Mouse (Mus musculus) midbrain, embryonic 14.5 days (tissue): ENCODE measurements at regions not wholly inside any gene's neighbourhood (a gene's known extent, or its start where the extent isn't known, plus 50 kb on each side); places are given as distances from the start of the nearest gene placed in this dataset.

Experiments used
- ATAC-seq: fragments of 200-750 bp; cut with Nextera tagmentation; 2 replicates; pipeline ENCODE4 v1.8.0; 2017; ENCODE audit warnings: moderate number of reproducible peaks, moderate library complexity; ENCODE audit not compliant: low FRiP score, low TSS enrichment
- DNase-seq: peaks from one replicate; pipeline ENCODE4 v3.0.0-alpha.2; 2015
- H3K27ac ChIP-seq: fragments of 300-500 bp; sonication (generic); replicated peaks from 2 replicates; pipeline ENCODE4 v1.5.1; 2014; ENCODE audit warnings: mild to moderate bottlenecking, low read depth, low read length, moderate library complexity
- H3K27me3 ChIP-seq: fragments of 300-500 bp; sonication (generic); 2 replicates; pipeline ENCODE4 v1.6.1; 2014; ENCODE audit warnings: low read length, control low read depth, mixed read lengths; ENCODE audit not compliant: control insufficient read depth, insufficient read depth
- H3K36me3 ChIP-seq: fragments of 300-500 bp; sonication (generic); 2 replicates; pipeline ENCODE4 v1.6.1; 2014; ENCODE audit warnings: low read length, control low read depth; ENCODE audit not compliant: control insufficient read depth, insufficient read depth
- H3K4me1 ChIP-seq: fragments of 300-500 bp; sonication (generic); 2 replicates; pipeline ENCODE4 v1.6.1; 2014; ENCODE audit warnings: mild to moderate bottlenecking, antibody characterized with exemption, low read length, control low read depth; ENCODE audit not compliant: control insufficient read depth, insufficient read depth
- H3K4me2 ChIP-seq: fragments of 300-500 bp; sonication (generic); 2 replicates; pipeline ENCODE4 v1.6.1; 2014; ENCODE audit warnings: mild to moderate bottlenecking, low read length, moderate library complexity
- H3K4me3 ChIP-seq: fragments of 300-500 bp; sonication (generic); replicated peaks from 2 replicates; pipeline ENCODE4 v1.5.1; 2014; ENCODE audit warnings: low read depth, low read length
- H3K9ac ChIP-seq: fragments of 300-500 bp; sonication (generic); replicated peaks from 2 replicates; pipeline ENCODE4 v1.6.1; 2014; ENCODE audit warnings: mild to moderate bottlenecking, low read length, moderate library complexity
- H3K9me3 ChIP-seq: fragments of 300-500 bp; sonication (generic); 2 replicates; pipeline ENCODE4 v1.6.1; 2016; ENCODE audit warnings: low read length, control low read depth, mixed read lengths; ENCODE audit not compliant: control insufficient read depth
- WGBS: fragments of 180-500 bp; shearing (Covaris S2); extraction: QIAGEN DNeasy Blood & Tissue Kit; methylation state at CpG from one replicate; pipeline ENCODE4 v1.1.7; 2014; 5-methylcytosine and 5-hydroxymethylcytosine counted together

GRCm38 (mm10) chr2:51267662-51268061 is 118.8 kb upstream of the Rnd3 start:
- ATAC-seq = no peak
- Histone ChIP-seq H3K9ac (no peak overlapping the region), H3K4me1 (no peaks in the 10 kb centered on the region), H3K36me3 (no peaks in the 10 kb centered on the region), H3K27me3 (no peaks in the 10 kb centered on the region), H3K4me3 (no peak overlapping the region), H3K9me3 (no peaks in the 10 kb centered on the region), H3K27ac (no peak overlapping the region), H3K4me2 (no peak overlapping the region)
- WGBS = 83% methylated on average over 5 of the region's 5 CpGs
- DNase-seq = no peak

DNA sequence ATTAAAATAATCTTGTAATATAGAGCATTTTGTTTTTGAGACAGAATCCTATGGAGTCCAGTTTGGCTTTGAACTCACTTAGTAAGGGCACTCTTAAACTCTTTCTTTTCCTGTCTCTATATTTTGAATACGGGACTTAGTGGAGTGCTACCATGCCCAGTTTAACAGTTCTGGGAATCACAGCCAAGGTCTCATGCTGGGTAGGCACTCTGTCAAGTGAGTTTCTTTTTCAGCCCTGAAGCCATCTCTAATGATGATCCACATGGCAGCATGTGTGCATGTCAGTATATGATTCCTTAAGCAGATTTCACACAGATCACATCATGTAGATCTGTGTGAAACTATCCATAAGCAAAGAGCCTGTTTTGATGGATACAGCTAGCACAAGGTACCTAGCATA is 113.6 kb upstream of the Rnd3 start:
- no peak overlapping the region for H3K4me3 ChIP-seq
- ATAC-seq (no peak), DNase-seq (no peak)
- H3K4me2 ChIP-seq = no peak overlapping the region
- 85% methylated on average over 1 of the region's 1 CpGs for WGBS
- no peak overlapping the region for H3K9ac ChIP-seq
- no peaks in the 10 kb centered on the region for H3K9me3 ChIP-seq
- no peak overlapping the region for H3K27ac ChIP-seq
- no peaks in the 10 kb centered on the region for H3K36me3 ChIP-seq
- H3K4me1 ChIP-seq = no peaks in the 10 kb centered on the region
- no peaks in the 10 kb centered on the region for H3K27me3 ChIP-seq

DNA sequence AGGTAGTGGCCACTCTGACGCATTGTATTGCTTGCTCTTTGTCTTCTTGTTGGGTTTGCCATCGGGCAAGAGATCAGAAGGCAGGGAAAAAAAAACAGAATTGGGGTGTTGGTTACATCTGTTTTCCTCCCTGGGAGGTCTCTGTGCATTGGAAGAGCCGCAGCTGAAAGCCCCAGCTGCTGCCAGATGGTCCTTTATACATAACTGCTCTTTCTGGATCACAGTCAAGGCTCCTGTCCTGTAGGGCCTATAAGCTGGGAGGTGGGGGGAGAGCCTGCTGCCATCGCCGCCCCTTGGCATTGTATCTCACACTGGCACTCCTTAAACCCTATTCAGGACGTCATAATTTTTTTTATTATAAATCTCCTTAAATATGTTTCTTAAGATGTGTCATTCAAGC is 101.9 kb upstream of the Rnd3 start:
- Histone ChIP-seq H3K9me3 (no peaks in the 10 kb centered on the region), H3K9ac (no peak overlapping the region), H3K27ac (no peak overlapping the region), H3K4me3 (no peak overlapping the region), H3K4me2 (no peak overlapping the region), H3K4me1 (no peaks in the 10 kb centered on the region), H3K36me3 (no peaks in the 10 kb centered on the region), H3K27me3 (no peaks in the 10 kb centered on the region)
- ATAC-seq = no peak
- DNase-seq = peak; percentile 57
- WGBS = 39% methylated on average over 6 of the region's 6 CpGs

DNA sequence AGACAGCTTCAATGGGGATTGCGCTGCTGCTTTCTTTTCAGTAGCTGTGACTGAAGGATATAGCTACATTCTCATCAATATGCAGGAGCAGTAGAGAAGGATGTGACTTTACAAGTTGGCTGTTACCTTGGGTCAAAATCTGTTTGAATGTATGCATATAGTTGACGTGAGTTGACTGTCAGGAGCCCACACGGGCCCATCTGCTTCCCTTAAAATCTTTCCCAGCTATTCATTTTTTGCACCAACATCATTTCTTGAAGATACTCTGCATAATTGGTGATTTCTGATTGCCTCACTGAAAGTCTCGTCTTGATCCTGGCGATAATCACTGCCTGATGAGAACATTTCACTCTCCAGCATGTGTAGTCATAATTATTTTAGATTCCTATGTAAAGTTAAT is 92.7 kb upstream of the Rnd3 start:
- DNase-seq = peak; percentile 20
- H3K4me1 ChIP-seq = peaks cover 11% of the 10 kb centered on the region; the same call in 1 of the 2 replicates
- no peaks in the 10 kb centered on the region for H3K36me3 ChIP-seq
- no peak overlapping the region for H3K9ac ChIP-seq
- no peak overlapping the region for H3K4me3 ChIP-seq
- H3K4me2 ChIP-seq = no peak overlapping the region
- H3K9me3 ChIP-seq = no peaks in the 10 kb centered on the region
- ATAC-seq = no peak
- WGBS = 46% methylated on average over 5 of the region's 5 CpGs
- H3K27me3 ChIP-seq = no peaks in the 10 kb centered on the region
- no peak overlapping the region for H3K27ac ChIP-seq

DNA sequence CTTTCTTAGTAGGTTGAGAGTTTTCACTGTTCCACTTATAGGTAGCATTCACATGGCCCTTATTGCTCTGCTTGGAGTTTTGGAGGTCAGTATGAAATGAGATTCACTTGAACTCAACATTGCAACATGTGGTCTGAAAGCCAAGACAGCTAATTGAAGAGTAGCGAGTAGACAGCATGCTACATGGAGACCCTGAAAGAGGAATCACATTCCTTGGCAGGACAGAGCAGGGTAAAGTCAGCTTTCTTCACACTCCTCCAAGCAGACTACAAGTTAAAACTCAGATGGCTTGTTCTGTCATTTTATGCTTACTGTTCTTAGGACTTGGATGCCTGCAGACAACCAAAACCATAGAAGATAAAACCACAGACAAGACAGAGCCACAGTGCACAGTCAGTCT is 91.1 kb upstream of the Rnd3 start:
- no peaks in the 10 kb centered on the region for H3K27me3 ChIP-seq
- no peak overlapping the region for H3K4me3 ChIP-seq
- 94% methylated on average over 1 of the region's 1 CpGs for WGBS
- no peaks in the 10 kb centered on the region for H3K9me3 ChIP-seq
- H3K4me2 ChIP-seq = no peak overlapping the region
- peaks cover 11% of the 10 kb centered on the region; the same call in 1 of the 2 replicates for H3K4me1 ChIP-seq
- H3K27ac ChIP-seq = no peak overlapping the region
- H3K9ac ChIP-seq = no peak overlapping the region
- ATAC-seq = no peak
- no peak for DNase-seq
- H3K36me3 ChIP-seq = no peaks in the 10 kb centered on the region

GRCm38 (mm10) chr2:51238992-51239391 is 90.1 kb upstream of the Rnd3 start:
- DNase-seq (peak; percentile 7), ATAC-seq (no peak)
- Histone ChIP-seq H3K36me3 (no peaks in the 10 kb centered on the region), H3K27me3 (no peaks in the 10 kb centered on the region), H3K4me2 (peak overlapping the region; percentile 41), H3K9me3 (no peaks in the 10 kb centered on the region), H3K9ac (no peak overlapping the region), H3K4me1 (peaks cover 11% of the 10 kb centered on the region; the same call in 1 of the 2 replicates), H3K4me3 (no peak overlapping the region), H3K27ac (no peak overlapping the region)
- 60% methylated on average over 4 of the region's 4 CpGs for WGBS

- 5% methylated on average over 16 of the region's 16 CpGs for WGBS
- Histone ChIP-seq H3K27me3 (no peaks in the 10 kb centered on the region), H3K4me2 (peak overlapping the region; percentile 41), H3K36me3 (no peaks in the 10 kb centered on the region), H3K9ac (no peak overlapping the region), H3K4me3 (no peak overlapping the region), H3K4me1 (peaks cover 11% of the 10 kb centered on the region; the same call in 1 of the 2 replicates), H3K9me3 (no peaks in the 10 kb centered on the region), H3K27ac (no peak overlapping the region)
- ATAC-seq (peak; percentile 60; the same call in 1 of the 2 replicates), DNase-seq (peak; percentile 59)
These were observed 89.4 kb upstream of the Rnd3 start for GRCm38 (mm10) chr2:51238131-51238931.

DNA sequence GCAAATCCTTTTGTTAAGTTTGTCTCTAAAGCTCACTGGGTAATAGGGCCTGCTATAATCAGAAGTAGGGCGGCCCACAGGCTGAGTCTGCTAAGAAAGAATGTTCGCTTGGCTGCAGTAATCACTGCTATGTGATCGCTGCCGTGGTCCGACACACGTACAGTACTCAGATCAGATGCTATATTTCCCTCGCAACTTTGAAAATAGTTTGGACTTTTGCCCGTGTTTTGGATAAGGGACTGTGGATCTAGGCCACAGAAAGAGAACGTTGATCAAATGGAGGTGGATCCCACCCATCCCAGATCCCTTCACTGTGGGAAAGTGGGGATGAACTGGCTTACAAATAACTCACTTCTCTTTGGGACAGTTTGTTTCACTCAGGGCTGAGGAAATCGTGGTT is 88.5 kb upstream of the Rnd3 start:
- Histone ChIP-seq H3K9me3 (no peaks in the 10 kb centered on the region), H3K27me3 (no peaks in the 10 kb centered on the region), H3K9ac (no peak overlapping the region), H3K4me3 (no peak overlapping the region), H3K4me2 (no peak overlapping the region), H3K36me3 (no peaks in the 10 kb centered on the region), H3K4me1 (peaks cover 11% of the 10 kb centered on the region; the same call in 1 of the 2 replicates), H3K27ac (no peak overlapping the region)
- WGBS = 77% methylated on average over 10 of the region's 10 CpGs
- DNase-seq (no peak), ATAC-seq (no peak)

GRCm38 (mm10) chr2:51236852-51237251 is 87.9 kb upstream of the Rnd3 start:
- 77% methylated on average over 3 of the region's 3 CpGs for WGBS
- Histone ChIP-seq H3K27me3 (no peaks in the 10 kb centered on the region), H3K4me2 (no peak overlapping the region), H3K4me1 (peaks cover 11% of the 10 kb centered on the region; the same call in 1 of the 2 replicates), H3K36me3 (no peaks in the 10 kb centered on the region), H3K4me3 (no peak overlapping the region), H3K9ac (no peak overlapping the region), H3K9me3 (no peaks in the 10 kb centered on the region), H3K27ac (no peak overlapping the region)
- ATAC-seq (no peak), DNase-seq (no peak)
